Mouse (Mus musculus) erythroblast, embryonic 14.5 days (primary cell): ENCODE results near the gene Mindy3. TPM values are rescaled to one million over a fixed set of nuclear protein-coding genes. Genes with fewer than 3 reads are reported as not detected.

ENCODE experiments used
- H3K27me3 ChIP-seq: 2 replicates; pipeline ENCODE4 v1.6.1; 2012; ENCODE audit warnings: inconsistent platforms; ENCODE audit not compliant: control insufficient read depth
- H3K36me3 ChIP-seq: 2 replicates; pipeline ENCODE4 v1.6.1; 2012; ENCODE audit warnings: mild to moderate bottlenecking, inconsistent platforms; ENCODE audit not compliant: control insufficient read depth
- H3K4me1 ChIP-seq: 2 replicates; pipeline ENCODE4 v1.6.1; 2012; ENCODE audit warnings: inconsistent platforms; ENCODE audit not compliant: control insufficient read depth
- H3K4me3 ChIP-seq: replicated peaks from 2 replicates; pipeline ENCODE3; 2012; ENCODE audit warnings: moderate library complexity, mild to moderate bottlenecking, inconsistent platforms
- H3K9me3 ChIP-seq: 2 replicates; pipeline ENCODE4 v1.6.1; 2012; ENCODE audit warnings: low read length, inconsistent platforms, mixed read lengths; ENCODE audit not compliant: control insufficient read depth
- GATA1 ChIP-seq: IDR thresholded peaks from 2 replicates; pipeline ENCODE4 v1.6.1; 2012; ENCODE audit warnings: low read length, inconsistent platforms, mixed read lengths
- TAL1 ChIP-seq: IDR thresholded peaks from 3 replicates; pipeline ENCODE4 v1.6.1; 2012; ENCODE audit warnings: low read length, inconsistent platforms, mixed read lengths
- polyA plus RNA-seq: library from polyadenylated mRNA; stranded (reverse); fragments of >175 nt; gene quantifications from 2 replicates; pipeline ENCODE4 v1.2.3, GENCODE M21; 2012

Gene Mindy3
- polyA plus RNA-seq, 1 experiment: 5.4 TPM

GRCm38 (mm10) chr2:12418121-12418520 lies 1.1 kb downstream of the Mindy3 start:
- H3K27me3 ChIP-seq: no peaks in the 10 kb centered on the region
- H3K4me3 ChIP-seq: peak overlapping the region; percentile 89
- H3K4me1 ChIP-seq: peaks cover 36% of the 10 kb centered on the region
- TF ChIP-seq GATA1 (no peak), TAL1 (no peak)
- peaks cover 9% of the 10 kb centered on the region for H3K36me3 ChIP-seq
- no peaks in the 10 kb centered on the region for H3K9me3 ChIP-seq

GRCm38 (mm10) chr2:12412309-12412708 lies 7.0 kb downstream of the Mindy3 start:
- Histone ChIP-seq H3K9me3 (no peaks in the 10 kb centered on the region), H3K4me3 (no peak overlapping the region), H3K27me3 (no peaks in the 10 kb centered on the region), H3K4me1 (peaks cover 37% of the 10 kb centered on the region), H3K36me3 (peaks cover 39% of the 10 kb centered on the region)
- no peak for TF ChIP-seq GATA1
- TF ChIP-seq TAL1: no peak

GRCm38 (mm10) chr2:12411129-12411528 lies 8.1 kb downstream of the Mindy3 start:
- no peaks in the 10 kb centered on the region for H3K27me3 ChIP-seq
- no peaks in the 10 kb centered on the region for H3K9me3 ChIP-seq
- H3K4me3 ChIP-seq: no peak overlapping the region
- TF ChIP-seq GATA1 (no peak), TAL1 (no peak)
- peaks cover 39% of the 10 kb centered on the region for H3K36me3 ChIP-seq
- H3K4me1 ChIP-seq: peaks cover 25% of the 10 kb centered on the region

GRCm38 (mm10) chr2:12406737-12407136 lies 12.5 kb downstream of the Mindy3 start:
- no peak for TF ChIP-seq TAL1
- no peak for TF ChIP-seq GATA1
- Histone ChIP-seq H3K36me3 (peaks cover 38% of the 10 kb centered on the region), H3K9me3 (no peaks in the 10 kb centered on the region)

GRCm38 (mm10) chr2:12402469-12402868 lies 16.8 kb downstream of the Mindy3 start:
- H3K4me3 ChIP-seq: no peak overlapping the region
- no peaks in the 10 kb centered on the region for H3K4me1 ChIP-seq
- no peaks in the 10 kb centered on the region for H3K27me3 ChIP-seq
- peaks cover 38% of the 10 kb centered on the region for H3K36me3 ChIP-seq
- no peak for TF ChIP-seq TAL1
- TF ChIP-seq GATA1: no peak
- H3K9me3 ChIP-seq: no peaks in the 10 kb centered on the region

More at GRCm38 (mm10) chr2:12406737-12407136, 12.5 kb downstream of the Mindy3 start:
- no peak overlapping the region for H3K4me3 ChIP-seq
- H3K27me3 ChIP-seq: no peaks in the 10 kb centered on the region
- peaks cover 5% of the 10 kb centered on the region; the same call in 1 of the 2 replicates for H3K4me1 ChIP-seq

- Histone ChIP-seq H3K36me3 (peaks cover 42% of the 10 kb centered on the region), H3K9me3 (no peaks in the 10 kb centered on the region), H3K4me3 (no peak overlapping the region), H3K4me1 (no peaks in the 10 kb centered on the region), H3K27me3 (no peaks in the 10 kb centered on the region)
- no peak for TF ChIP-seq GATA1
- TF ChIP-seq TAL1: no peak
Measured at GRCm38 (mm10) chr2:12401137-12401536, 18.1 kb downstream of the Mindy3 start.

GRCm38 (mm10) chr2:12389028-12389427 lies 30.2 kb downstream of the Mindy3 start:
- Histone ChIP-seq H3K36me3 (peaks cover 55% of the 10 kb centered on the region), H3K4me1 (peaks cover 2% of the 10 kb centered on the region), H3K4me3 (no peak overlapping the region), H3K27me3 (no peaks in the 10 kb centered on the region), H3K9me3 (no peaks in the 10 kb centered on the region)
- TF ChIP-seq TAL1 (no peak), GATA1 (no peak)

GRCm38 (mm10) chr2:12388569-12388968 lies 30.7 kb downstream of the Mindy3 start:
- Histone ChIP-seq H3K36me3 (peaks cover 56% of the 10 kb centered on the region), H3K9me3 (no peaks in the 10 kb centered on the region), H3K4me1 (peaks cover 2% of the 10 kb centered on the region), H3K4me3 (no peak overlapping the region), H3K27me3 (no peaks in the 10 kb centered on the region)
- TF ChIP-seq TAL1 (no peak), GATA1 (no peak)

- Histone ChIP-seq H3K36me3 (peaks cover 65% of the 10 kb centered on the region), H3K27me3 (no peaks in the 10 kb centered on the region), H3K9me3 (no peaks in the 10 kb centered on the region), H3K4me1 (peaks cover 7% of the 10 kb centered on the region), H3K4me3 (no peak overlapping the region)
- no peak for TF ChIP-seq TAL1
- TF ChIP-seq GATA1: no peak
Measured at GRCm38 (mm10) chr2:12384389-12384788, 34.9 kb downstream of the Mindy3 start.

GRCm38 (mm10) chr2:12382650-12383049 lies 36.6 kb downstream of the Mindy3 start:
- peaks cover 22% of the 10 kb centered on the region for H3K4me1 ChIP-seq
- TF ChIP-seq TAL1: no peak
- no peak for TF ChIP-seq GATA1
- no peak overlapping the region for H3K4me3 ChIP-seq
- no peaks in the 10 kb centered on the region for H3K27me3 ChIP-seq
- peaks cover 72% of the 10 kb centered on the region for H3K36me3 ChIP-seq
- no peaks in the 10 kb centered on the region for H3K9me3 ChIP-seq
